Mouse (Mus musculus) G1E (cell line): ENCODE measurements around the gene Lyg1.

Experiments used
- CTCF ChIP-seq: IDR thresholded peaks from 2 replicates; pipeline ENCODE4 v1.5.1; 2012; ENCODE audit warnings: low read depth, low read length, inconsistent platforms, mixed read lengths
- GATA1 ChIP-seq: IDR thresholded peaks from 2 replicates; pipeline ENCODE4 v1.6.1; 2012; ENCODE audit warnings: borderline replicate concordance, low read length, inconsistent platforms, mixed read lengths

DNA sequence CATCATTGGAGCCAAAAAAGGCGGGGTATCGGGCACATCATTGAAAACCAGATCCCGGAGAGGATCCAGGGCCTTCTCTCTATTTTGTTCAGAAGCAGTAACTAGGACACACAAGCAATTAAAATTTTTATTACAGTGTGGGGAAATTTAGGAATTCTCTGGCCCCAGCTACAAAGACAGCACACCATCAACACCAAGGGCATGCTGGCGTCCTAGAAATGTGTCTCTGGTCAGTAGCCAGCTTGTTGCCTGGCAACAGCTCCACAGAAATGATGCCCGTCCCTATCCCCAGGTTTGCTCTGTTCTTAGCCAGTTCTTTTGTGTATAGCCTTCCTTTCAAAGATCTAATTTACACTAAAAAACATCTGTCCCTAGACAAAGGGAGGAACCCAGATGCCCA lies 1.9 kb upstream of the Lyg1 start:
- TF ChIP-seq CTCF (no peak), GATA1 (no peak)
